Mouse (Mus musculus): ENCODE data around the gene Gm20388. TPM values are rescaled to one million over a fixed set of nuclear protein-coding genes. Genes with fewer than 3 reads are reported as not detected.

Gm20388 gene
- total and polyA plus RNA-seq, 2 experiments from 2014 or later, result 17.3 TPM; not detected in 1

DNA sequence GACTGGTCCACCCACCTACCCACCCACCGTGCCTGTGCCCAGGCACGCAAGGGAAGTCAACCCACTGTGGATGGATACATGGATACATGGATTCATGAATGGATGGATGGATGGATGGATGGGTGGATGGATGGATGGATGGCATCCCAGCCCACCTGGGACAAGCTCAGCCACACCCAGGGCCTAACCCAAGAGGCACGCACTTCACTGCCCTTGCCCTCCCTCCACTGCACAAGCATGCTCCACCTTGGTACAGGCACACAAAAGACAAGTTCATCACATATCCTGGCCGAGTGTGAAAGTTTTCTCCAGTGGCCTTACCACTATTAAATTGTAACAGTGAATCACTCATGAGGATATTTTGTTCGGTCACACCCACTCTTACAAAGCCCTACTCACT lies 3713.6 kb downstream of the Gm20388 start:
- H3K4me1 ChIP-seq (ENCODE audit: control insufficient read depth, insufficient read depth), result no peaks in the 10 kb centered on the region
- no peaks in the 10 kb centered on the region for H3K36me3 ChIP-seq (replicated peaks; ENCODE audit: control insufficient read depth, insufficient read depth, low read length)
- no peak for TF ChIP-seq EP300 (IDR thresholded peaks at IDR 0.05; ENCODE audit: low read depth)
- TF ChIP-seq CTCF (IDR thresholded peaks at IDR 0.05; ENCODE audit: low read depth), result no peak
- no peaks in the 10 kb centered on the region for H3K9me3 ChIP-seq (replicated peaks; ENCODE audit: control insufficient read depth, low read length)
- H3K27ac ChIP-seq (ENCODE audit: low read depth), result no peak overlapping the region
- no peak overlapping the region for H3K9ac ChIP-seq (replicated peaks; ENCODE audit: low read depth, low read length)
- DNase-seq (ENCODE audit: low spot score) (no peak), ATAC-seq (ENCODE audit: insufficient read depth, low read depth) (no peak)
- H3K4me3 ChIP-seq (ENCODE audit: low read depth, low read length), result no peak overlapping the region
- H3K27me3 ChIP-seq (ENCODE audit: control insufficient read depth, insufficient read depth, low read length), result peaks cover 18% of the 10 kb centered on the region
- H3K4me2 ChIP-seq (ENCODE audit: low read depth, low read length), result no peak overlapping the region
- WGBS, result 72% methylated on average over 5 of the region's 5 CpGs

DNA sequence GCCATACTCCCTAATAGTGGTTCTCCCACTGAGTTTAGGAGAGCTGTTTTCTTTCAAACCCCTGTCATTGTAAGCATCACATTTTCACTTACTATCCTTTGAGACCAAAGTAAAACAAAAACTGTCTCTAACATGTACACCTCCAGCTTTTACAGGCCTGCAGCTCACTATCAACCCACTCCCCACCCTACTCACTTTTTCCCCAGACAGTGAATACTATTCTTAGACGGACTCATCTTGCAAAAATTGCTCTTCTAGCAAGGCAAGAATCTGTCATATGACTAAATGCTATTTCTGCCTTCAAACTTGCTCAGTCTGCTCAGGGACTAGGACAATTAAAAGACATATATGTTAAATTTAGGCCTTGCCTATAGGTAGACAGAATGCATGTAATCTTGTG lies 3714.1 kb downstream of the Gm20388 start:
- WGBS, result 51% methylated on average over 1 of the region's 1 CpGs
- TF ChIP-seq CTCF (IDR thresholded peaks at IDR 0.05; ENCODE audit: low read depth) (no peak), EP300 (IDR thresholded peaks at IDR 0.05; ENCODE audit: low read depth) (no peak)
- Histone ChIP-seq H3K27me3 (ENCODE audit: control insufficient read depth, insufficient read depth, low read length) (peaks cover 21% of the 10 kb centered on the region), H3K36me3 (replicated peaks; ENCODE audit: control insufficient read depth, insufficient read depth, low read length) (no peaks in the 10 kb centered on the region), H3K4me3 (ENCODE audit: low read depth, low read length) (no peak overlapping the region), H3K9ac (replicated peaks; ENCODE audit: low read depth, low read length) (no peak overlapping the region), H3K4me2 (ENCODE audit: low read depth, low read length) (no peak overlapping the region), H3K27ac (ENCODE audit: low read depth) (no peak overlapping the region), H3K9me3 (replicated peaks; ENCODE audit: control insufficient read depth, low read length) (no peaks in the 10 kb centered on the region), H3K4me1 (ENCODE audit: control insufficient read depth, insufficient read depth) (no peaks in the 10 kb centered on the region)
- DNase-seq (ENCODE audit: low spot score) (no peak), ATAC-seq (ENCODE audit: insufficient read depth, low read depth) (no peak)

DNA sequence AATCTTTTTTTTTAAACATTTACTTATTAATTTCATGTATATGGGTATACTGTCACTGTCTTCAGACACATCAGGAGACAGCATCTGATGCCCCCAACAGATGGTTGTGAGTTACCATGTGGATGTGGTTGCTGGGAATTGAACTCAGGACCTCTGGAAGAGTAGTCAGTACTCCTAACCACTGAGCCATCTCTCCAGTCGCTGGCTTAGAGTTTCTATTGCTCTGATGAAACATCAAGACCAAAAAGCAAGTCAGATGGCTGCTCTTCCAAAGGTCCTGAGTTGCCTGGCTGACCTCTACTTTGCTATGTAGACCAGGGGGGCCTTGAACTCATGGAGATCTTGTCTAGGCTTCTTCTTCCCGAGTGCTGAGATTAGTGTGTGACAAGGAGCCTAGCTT lies 3715.1 kb downstream of the Gm20388 start:
- ATAC-seq (ENCODE audit: insufficient read depth, low read depth) (no peak), DNase-seq (ENCODE audit: low spot score) (no peak)
- WGBS, result 35% methylated on average over 2 of the region's 2 CpGs
- H3K27ac ChIP-seq (ENCODE audit: low read depth), result no peak overlapping the region
- no peak overlapping the region for H3K4me3 ChIP-seq (ENCODE audit: low read depth, low read length)
- no peaks in the 10 kb centered on the region for H3K36me3 ChIP-seq (replicated peaks; ENCODE audit: control insufficient read depth, insufficient read depth, low read length)
- H3K4me1 ChIP-seq (ENCODE audit: control insufficient read depth, insufficient read depth), result no peaks in the 10 kb centered on the region
- no peak overlapping the region for H3K9ac ChIP-seq (replicated peaks; ENCODE audit: low read depth, low read length)
- H3K4me2 ChIP-seq (ENCODE audit: low read depth, low read length), result no peak overlapping the region
- peaks cover 25% of the 10 kb centered on the region for H3K27me3 ChIP-seq (ENCODE audit: control insufficient read depth, insufficient read depth, low read length)
- H3K9me3 ChIP-seq (replicated peaks; ENCODE audit: control insufficient read depth, low read length), result no peaks in the 10 kb centered on the region
- TF ChIP-seq CTCF (IDR thresholded peaks at IDR 0.05; ENCODE audit: low read depth), result no peak
- TF ChIP-seq EP300 (IDR thresholded peaks at IDR 0.05; ENCODE audit: low read depth), result no peak

DNA sequence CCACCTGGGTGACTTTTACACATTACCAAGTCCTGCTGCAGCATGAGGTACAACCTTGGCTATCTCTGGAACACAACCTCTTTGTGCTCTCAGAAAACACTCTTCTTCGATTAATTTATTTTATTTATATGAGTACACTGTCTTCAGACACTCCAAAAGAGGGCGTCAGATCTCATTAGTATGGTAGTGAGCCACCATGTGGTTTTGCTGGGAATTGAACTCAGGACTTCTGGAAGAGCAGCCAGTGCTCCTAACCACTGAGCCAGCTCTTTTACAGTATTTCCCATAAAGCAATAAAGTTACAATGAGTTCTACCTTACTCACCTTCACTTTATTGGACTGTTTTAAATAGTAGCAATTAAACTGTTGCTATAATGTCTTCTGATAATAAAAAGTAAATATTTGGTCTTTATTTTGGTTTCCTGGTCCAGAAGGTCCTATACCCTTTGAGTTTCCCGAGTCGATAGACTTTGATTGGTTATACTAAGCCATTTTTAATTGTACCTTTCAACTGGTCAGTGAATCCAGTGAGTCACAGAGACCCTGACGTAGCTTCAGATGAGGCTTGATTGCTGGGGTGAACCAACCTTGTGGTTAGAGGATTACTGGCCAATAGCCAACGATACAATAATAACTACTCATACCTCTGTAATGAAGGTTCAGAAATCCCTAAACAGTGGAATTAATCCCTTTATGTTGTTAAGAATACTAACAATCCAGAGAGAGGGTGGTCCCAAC lies 3716.9 kb downstream of the Gm20388 start:
- peaks cover 25% of the 10 kb centered on the region for H3K27me3 ChIP-seq (ENCODE audit: control insufficient read depth, insufficient read depth, low read length)
- no peaks in the 10 kb centered on the region for H3K4me1 ChIP-seq (ENCODE audit: control insufficient read depth, insufficient read depth)
- H3K36me3 ChIP-seq (replicated peaks; ENCODE audit: control insufficient read depth, insufficient read depth, low read length), result no peaks in the 10 kb centered on the region
- no peak for DNase-seq (ENCODE audit: low spot score)
- H3K27ac ChIP-seq (ENCODE audit: low read depth), result no peak overlapping the region
- H3K4me2 ChIP-seq (ENCODE audit: low read depth, low read length), result no peak overlapping the region
- ATAC-seq (ENCODE audit: insufficient read depth, low read depth), result 0 out of 2 replicates have a peak, but pooled peaks have one; percentile 4
- WGBS, result 59% methylated on average over 6 of the region's 6 CpGs
- H3K9ac ChIP-seq (replicated peaks; ENCODE audit: low read depth, low read length), result no peak overlapping the region
- TF ChIP-seq CTCF (IDR thresholded peaks at IDR 0.05; ENCODE audit: low read depth), result no peak
- TF ChIP-seq EP300 (IDR thresholded peaks at IDR 0.05; ENCODE audit: low read depth), result no peak
- no peaks in the 10 kb centered on the region for H3K9me3 ChIP-seq (replicated peaks; ENCODE audit: control insufficient read depth, low read length)
- no peak overlapping the region for H3K4me3 ChIP-seq (ENCODE audit: low read depth, low read length)

DNA sequence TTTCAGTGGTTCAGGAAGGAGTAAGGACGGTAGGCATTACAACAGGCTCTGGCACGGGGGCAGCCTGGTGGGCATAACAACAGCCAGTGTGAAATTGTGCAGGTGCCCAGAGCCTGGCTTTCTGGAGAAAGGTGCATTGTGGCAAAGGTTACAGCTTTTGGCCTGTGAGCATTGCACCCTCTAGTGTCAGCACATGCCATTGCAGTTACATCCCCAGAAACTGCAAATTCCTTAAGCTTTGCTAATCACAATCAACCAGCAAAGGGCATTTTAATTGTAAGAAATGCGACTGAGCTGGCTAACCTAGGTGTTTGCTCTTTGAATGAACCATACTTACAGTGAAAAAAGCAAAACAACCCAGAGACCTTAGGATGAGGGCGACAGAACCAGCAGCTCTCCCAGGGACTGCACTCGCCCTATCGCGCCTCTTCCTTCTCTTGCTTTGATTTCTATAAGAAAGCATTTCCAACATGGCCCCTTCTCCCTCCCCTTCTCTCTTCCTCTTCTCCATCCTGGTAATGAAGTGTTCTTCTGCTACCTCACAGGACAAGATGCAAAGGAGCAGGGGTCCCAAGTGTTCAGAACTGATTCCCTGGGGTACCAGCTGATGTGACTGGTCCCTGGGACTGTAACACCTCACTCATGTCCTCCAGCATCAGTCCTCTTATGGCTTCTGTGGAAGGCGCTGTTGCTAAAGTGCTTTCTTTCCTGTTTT lies 3717.8 kb downstream of the Gm20388 start:
- Histone ChIP-seq H3K9me3 (replicated peaks; ENCODE audit: control insufficient read depth, low read length) (no peaks in the 10 kb centered on the region), H3K27ac (ENCODE audit: low read depth) (no peak overlapping the region), H3K27me3 (ENCODE audit: control insufficient read depth, insufficient read depth, low read length) (peaks cover 25% of the 10 kb centered on the region), H3K4me2 (ENCODE audit: low read depth, low read length) (peak overlapping the region; percentile 56), H3K4me1 (ENCODE audit: control insufficient read depth, insufficient read depth) (no peaks in the 10 kb centered on the region), H3K9ac (replicated peaks; ENCODE audit: low read depth, low read length) (no peak overlapping the region), H3K36me3 (replicated peaks; ENCODE audit: control insufficient read depth, insufficient read depth, low read length) (no peaks in the 10 kb centered on the region), H3K4me3 (ENCODE audit: low read depth, low read length) (peak overlapping the region; percentile 30)
- DNase-seq (ENCODE audit: low spot score) (peak; percentile 24), ATAC-seq (ENCODE audit: insufficient read depth, low read depth) (peak; percentile 46; the same call in 1 of the 2 replicates)
- TF ChIP-seq CTCF (IDR thresholded peaks at IDR 0.05; ENCODE audit: low read depth) (peak; percentile 73), EP300 (IDR thresholded peaks at IDR 0.05; ENCODE audit: low read depth) (no peak)
- WGBS, result 4% methylated on average over 8 of the region's 8 CpGs
